Mouse (Mus musculus) adrenal gland, postnatal 14 days (tissue): ENCODE data around the gene Mob1a. TPM values are rescaled to one million over a fixed set of nuclear protein-coding genes. Genes with fewer than 3 reads are reported as not detected.

ENCODE experiments used
- DNase-seq: peaks from one replicate; pipeline ENCODE4 v3.0.0; 2021; ENCODE audit warnings: mixed read lengths
- total RNA-seq: library from RNA; stranded (reverse); gene quantifications from 2 replicates; pipeline ENCODE4 v1.2.3, GENCODE M21; 2021

Gene Mob1a
- total RNA-seq, 1 experiment from 2014 or later = 75.9 TPM

- DNase-seq = no peak
Observed at GRCm38 (mm10) chr6:83341387-83341786, 15.6 kb downstream of the Mob1a start.

- DNase-seq = no peak
Observed at GRCm38 (mm10) chr6:83342957-83343356, 17.1 kb downstream of the Mob1a start.

GRCm38 (mm10) chr6:83345285-83345684 is 19.5 kb downstream of the Mob1a start:
- peak; percentile 59 for DNase-seq

- no peak for DNase-seq
Observed at GRCm38 (mm10) chr6:83347916-83348315, 22.1 kb downstream of the Mob1a start.

- peak; percentile 43 for DNase-seq
Observed at GRCm38 (mm10) chr6:83348873-83349272, 23.1 kb downstream of the Mob1a start, which contains the start of gene Bola3. Gene Bola3 (plus strand): TSS chr6:83349147.

- peak; percentile 96 for DNase-seq
Observed at GRCm38 (mm10) chr6:83349274-83349958, 23.6 kb downstream of the Mob1a start.

- DNase-seq = no peak
Observed at GRCm38 (mm10) chr6:83350172-83350571, 24.4 kb downstream of the Mob1a start.

- no peak for DNase-seq
Observed at GRCm38 (mm10) chr6:83350851-83351405, 25.1 kb downstream of the Mob1a start.

GRCm38 (mm10) chr6:83351490-83352160 is 25.8 kb downstream of the Mob1a start:
- no peak for DNase-seq

GRCm38 (mm10) chr6:83352666-83353410 is 27.0 kb downstream of the Mob1a start:
- no peak for DNase-seq

- peak; percentile 49 for DNase-seq
Observed at GRCm38 (mm10) chr6:83354856-83355781, 29.3 kb downstream of the Mob1a start.

- DNase-seq = peak; percentile 92
Observed at GRCm38 (mm10) chr6:83356569-83357138, 30.8 kb downstream of the Mob1a start.

GRCm38 (mm10) chr6:83357436-83357835 is 31.6 kb downstream of the Mob1a start:
- no peak for DNase-seq

GRCm38 (mm10) chr6:83361523-83362248 is 35.9 kb downstream of the Mob1a start:
- DNase-seq = no peak

- DNase-seq = no peak
Observed at GRCm38 (mm10) chr6:83363075-83363474, 37.3 kb downstream of the Mob1a start.

GRCm38 (mm10) chr6:83370316-83370965 is 44.6 kb downstream of the Mob1a start:
- DNase-seq = no peak

GRCm38 (mm10) chr6:83371350-83371749 is 45.5 kb downstream of the Mob1a start:
- no peak for DNase-seq

- DNase-seq = no peak
Observed at GRCm38 (mm10) chr6:83373704-83374300, 48.0 kb downstream of the Mob1a start.
